Mouse (Mus musculus) embryo, embryonic 10 days (tissue): ENCODE measurements around the gene Pdk2.
"Not testable (repeated sequence)": the region's sequence is repeated elsewhere in the genome, so short reads cannot be mapped to it uniquely, and the experiment has no call there.

Experiments used
- DNase-seq: peaks from one replicate; pipeline ENCODE4 v3.0.0-alpha.2; 2015; ENCODE audit warnings: low spot score

The Pdk2 gene

DNA sequence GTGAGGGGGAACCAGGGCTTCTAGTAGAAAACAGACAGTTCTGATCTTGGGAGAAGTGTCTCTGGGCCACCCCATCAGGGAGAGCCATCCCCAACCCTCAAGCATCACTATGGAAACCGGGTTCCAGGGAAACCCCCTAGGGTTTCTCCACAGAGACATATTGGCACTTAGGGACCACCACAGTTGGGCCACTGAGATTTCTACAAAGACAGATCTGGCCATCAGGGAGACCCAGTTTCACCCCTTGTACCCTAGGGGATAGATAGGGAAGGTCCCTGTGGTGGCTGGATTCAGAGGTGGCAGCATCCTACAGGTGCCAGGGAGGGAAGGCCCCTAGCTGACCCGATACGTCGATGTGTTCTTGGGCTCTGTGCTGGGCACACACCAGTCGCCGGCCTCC, 14.3 kb downstream of the Pdk2 start:
- DNase-seq, result no peak

GRCm38 (mm10) chr11:95026090-95026542, 15.0 kb downstream of the Pdk2 start:
- no peak for DNase-seq

- DNase-seq, result no peak
Observed at GRCm38 (mm10) chr11:95025227-95026012, 15.7 kb downstream of the Pdk2 start.

- DNase-seq, result no peak
Observed at GRCm38 (mm10) chr11:95024439-95025184, 16.5 kb downstream of the Pdk2 start.

DNA sequence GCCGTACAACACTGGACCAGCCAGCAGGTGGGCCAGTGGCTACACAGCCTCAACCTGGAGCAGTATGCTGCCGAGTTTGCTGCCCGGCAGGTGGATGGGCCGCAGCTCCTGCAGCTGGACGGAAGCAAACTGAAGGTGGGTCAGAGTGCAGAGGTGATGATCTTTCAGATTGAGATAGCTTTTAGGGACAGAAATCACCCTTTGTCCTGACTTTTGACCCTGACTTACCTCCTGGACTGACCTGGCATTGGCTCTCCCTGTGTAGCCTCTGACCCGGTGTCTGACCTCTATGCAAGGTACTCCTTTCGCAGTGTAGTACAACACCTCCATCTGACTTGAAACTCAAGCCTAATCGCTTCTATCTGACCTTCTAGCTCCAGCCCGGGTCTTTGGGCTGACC, 17.7 kb downstream of the Pdk2 start:
- DNase-seq, result no peak

DNA sequence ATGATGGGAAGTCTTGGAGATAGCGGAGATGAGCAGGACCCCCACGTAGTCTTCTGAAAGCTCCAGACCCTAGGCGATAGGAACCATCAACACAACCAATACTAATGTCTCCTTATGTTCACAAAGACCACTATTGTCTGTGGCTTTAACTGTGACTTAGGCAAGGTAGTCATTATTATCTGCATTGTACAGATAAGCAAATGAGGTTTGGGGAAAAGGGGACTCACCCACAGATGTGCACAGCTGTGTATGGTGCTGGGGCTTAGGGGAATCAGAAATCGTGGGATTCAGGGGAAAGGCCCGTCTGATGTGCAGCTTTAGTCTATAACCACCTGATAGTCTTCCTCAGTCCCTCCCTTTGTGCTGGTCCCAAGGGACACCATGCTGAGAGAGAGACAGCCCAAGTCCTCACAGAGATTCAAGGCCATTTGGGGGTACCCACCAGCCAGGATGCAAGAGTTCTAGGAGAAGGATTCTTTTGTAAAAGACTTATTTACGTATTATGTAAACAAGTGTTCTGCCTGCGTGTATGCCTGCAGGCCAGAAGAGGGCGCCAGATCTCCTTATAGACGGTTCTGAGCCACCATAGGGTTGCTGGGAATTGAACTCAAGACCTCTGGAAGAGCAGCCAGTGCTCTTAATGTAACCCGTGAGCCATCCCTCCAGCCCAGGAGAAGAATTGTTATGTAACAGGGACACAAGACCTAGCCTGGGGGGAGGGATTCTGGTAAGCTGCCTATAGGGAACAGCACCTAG, 18.7 kb downstream of the Pdk2 start:
- DNase-seq, result no peak

DNA sequence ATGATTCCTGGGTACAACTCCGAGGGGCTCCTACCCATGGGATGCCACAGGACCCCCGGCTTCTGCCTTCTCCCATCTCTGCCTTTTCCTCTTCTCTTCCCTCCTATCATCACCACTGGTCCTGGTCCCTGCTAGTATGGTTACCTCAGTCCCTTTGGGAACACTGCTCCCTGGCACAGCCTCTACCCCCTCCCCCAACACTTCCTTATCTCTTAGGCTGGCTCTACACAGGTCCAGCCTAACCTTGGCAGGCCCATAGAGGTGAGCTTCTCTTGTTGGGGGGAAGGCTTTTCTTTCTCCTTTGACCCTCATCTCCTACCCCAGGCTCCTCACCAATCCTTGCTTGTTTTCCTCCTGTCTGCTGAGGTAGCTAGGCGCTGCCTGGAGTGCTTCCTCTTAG, 25.7 kb downstream of the Pdk2 start:
- no peak for DNase-seq

GRCm38 (mm10) chr11:95012487-95012886, 28.7 kb downstream of the Pdk2 start:
- DNase-seq, result no peak

- DNase-seq, result no peak
Observed at GRCm38 (mm10) chr11:95012075-95012474, 29.1 kb downstream of the Pdk2 start.

DNA sequence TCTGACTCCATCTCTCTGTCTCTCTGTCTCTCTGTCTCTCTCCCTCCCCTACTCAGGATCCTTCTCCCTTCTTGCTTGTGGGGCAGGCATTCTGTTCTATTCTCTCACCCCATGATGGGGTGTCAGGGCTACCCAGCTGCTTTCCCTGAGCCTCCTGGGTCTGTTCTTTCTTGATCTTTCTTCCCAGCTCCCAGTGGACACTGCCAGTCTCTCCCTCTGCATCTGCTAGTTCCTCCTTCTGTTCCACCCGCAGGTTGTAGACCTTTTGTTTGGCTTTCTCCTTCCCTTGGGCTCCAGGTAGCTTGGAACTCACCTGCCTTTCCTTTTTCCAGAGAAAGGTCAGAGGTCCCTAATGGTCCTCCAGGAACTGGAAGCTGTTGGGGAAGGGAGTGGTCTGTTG, 29.7 kb downstream of the Pdk2 start:
- DNase-seq, result no peak

- DNase-seq, result not testable (repeated sequence)
Observed at GRCm38 (mm10) chr11:95010841-95011403, 30.2 kb downstream of the Pdk2 start.

DNA sequence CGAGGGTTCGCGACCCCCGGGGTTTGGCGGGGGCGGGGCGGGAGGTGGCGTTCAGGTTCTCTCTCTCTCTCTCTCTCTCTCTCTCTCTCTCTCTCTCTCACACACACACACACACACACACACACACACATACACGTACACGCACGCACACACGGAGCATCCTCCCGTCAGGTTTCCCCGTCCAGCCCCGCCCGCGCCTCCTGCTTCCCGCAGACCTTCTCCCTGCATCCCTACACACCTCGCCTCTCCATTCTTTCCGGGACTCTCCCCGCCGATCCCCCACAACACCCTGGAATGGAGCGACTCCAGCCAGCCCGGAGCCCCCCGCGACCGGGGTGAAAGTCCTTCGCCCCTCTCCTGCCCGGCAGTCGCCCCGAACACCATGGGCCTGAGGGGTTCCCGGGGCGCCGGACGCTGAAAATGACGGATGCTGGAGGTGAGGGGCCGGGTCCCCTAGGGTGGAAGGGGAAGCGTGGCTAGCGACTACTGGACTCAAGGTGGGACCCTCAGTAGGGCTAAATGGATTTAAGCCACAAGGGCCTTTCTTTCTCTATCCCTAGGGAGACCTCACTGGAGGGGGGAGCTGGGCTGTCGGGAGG, 30.9 kb downstream of the Pdk2 start:
- peak; percentile 50 for DNase-seq

DNA sequence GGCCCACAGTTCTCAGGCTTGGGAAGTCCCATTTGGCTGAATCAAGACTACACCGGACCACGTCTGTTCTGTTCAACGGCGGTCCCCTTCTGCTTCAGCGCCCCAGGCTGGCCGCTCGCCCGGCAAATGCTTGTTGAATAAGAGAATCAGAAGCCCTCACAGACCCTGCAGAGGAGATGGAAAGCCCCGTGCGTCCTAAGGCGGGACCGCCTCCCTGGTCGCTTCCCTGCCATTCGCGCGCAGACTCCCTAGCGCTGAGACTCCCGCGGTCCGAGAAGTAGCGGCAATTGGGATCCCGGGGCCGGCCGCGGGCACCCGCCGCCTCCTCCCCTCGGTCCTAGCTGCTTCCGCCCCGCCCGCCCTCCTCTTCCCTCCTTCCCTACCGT, 31.5 kb downstream of the Pdk2 start, which contains the start of gene Samd14:
Gene Samd14 (plus strand): TSS at position 251 of the 386 bp plus-strand sequence.
- peak; percentile 88 for DNase-seq

DNA sequence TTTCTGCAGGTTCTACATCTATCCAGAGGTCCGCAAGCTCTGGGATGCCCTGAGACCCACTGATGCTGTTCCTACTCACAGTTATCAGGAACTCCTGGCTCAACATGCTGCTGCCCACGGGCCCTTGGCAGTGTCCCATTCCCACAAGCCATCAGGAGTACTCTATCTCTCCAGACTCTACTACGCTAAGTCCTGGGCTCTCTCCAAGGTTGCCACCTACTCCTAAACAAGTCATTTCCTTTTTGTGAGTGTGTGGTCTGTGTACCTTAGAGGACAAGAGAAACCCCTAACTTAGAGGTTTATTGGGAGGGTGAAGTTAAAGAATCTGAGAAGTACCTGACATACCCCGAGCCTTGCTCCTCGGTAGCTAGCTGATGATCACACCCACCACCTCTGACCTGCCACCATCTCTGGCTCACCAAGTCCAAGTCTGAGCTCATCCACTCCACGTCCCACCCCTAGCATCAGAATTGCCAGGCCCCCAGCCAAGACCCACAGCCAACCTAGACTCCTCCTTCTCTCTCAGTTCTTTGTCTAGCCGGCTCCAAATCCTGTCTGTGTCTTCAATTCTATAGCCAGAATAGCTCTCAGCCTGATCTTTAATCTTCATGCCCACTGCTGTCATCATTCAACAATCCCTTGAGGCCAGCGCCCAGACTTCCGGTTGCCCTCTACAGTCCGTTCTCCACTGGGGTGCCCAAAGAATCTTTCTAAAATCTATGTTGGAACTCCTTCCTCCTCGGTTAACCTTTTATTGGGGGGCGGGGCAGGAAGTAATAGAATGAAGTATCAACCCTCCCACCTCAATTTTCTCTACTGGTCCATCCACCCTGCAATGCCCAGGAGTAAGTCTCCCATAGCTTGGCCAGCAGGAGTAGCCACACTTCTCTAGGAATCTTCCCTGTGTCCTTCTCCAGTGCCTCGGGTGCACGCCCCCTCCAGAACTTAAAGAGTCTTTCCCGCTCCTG, 32.2 kb downstream of the Pdk2 start:
- DNase-seq, result no peak

DNA sequence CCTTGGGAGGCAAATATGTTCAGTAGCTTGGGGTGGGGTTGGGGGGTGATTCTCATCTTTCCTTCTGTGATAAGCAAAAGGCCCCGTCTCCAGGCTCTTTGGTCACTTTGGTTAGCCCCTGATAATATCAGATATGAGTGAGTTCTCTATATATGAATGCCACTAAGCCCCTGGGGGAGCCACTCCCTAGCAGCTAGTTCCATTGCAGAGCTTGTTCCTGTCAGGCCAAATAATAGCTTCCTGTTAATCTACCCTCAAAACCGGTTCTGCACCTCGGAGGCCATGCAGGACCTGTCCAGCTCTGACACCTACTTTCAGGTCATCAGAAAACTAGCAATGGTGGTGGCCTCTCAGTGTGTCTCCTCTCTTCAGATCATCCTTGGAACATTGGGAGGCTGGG, 33.7 kb downstream of the Pdk2 start:
- DNase-seq, result no peak

DNA sequence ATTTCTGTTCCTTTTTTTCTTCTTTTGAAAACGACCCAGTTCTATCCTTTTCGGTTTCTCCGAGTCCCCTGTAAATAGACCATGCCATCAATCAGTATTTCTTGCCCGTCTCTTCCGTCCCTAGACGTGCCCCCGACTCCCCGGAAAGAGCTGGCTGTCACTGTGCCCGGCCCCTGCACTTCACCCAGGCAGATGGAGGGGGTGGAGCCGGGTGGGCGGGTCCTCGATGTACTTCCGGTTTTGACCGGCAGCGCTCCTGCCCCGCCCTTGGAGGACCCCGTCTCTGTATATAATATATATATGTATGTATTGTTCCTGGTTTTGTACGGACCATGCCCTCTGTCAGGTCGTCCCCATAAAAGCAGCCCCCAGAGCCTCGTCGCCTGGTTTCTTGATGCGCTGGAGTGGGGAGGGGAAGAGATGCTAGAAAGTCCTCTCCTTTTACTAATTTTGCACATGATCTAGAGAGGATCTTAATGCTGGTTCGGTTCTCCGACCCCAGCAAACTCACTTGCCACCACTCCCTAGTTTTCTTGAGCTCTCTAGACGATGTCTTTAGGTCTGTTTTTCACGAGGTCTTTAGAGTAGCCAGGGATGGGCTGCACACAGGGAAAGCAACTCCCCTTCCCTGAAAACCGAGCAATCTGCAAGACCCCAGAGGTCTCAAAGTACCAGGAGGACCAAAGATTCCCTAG, 34.5 kb downstream of the Pdk2 start:
- peak; percentile 81 for DNase-seq

- no peak for DNase-seq
Observed at GRCm38 (mm10) chr11:95006038-95006437, 35.1 kb downstream of the Pdk2 start.

DNA sequence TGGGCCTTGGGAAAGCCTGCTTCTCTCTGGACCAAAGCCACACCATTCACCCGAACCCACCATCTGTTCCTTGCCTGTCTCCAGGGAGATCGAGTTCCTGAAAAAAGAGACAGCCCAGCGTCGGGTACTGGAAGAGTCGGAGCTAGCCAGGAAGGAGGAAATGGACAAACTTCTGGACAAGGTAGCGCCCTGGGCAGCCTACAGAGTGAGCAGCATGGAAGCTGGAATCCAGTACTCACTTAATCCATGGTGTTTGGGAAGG, 36.3 kb downstream of the Pdk2 start:
- no peak for DNase-seq

GRCm38 (mm10) chr11:95004136-95004936, 36.8 kb downstream of the Pdk2 start:
- DNase-seq, result no peak
